Mouse (Mus musculus): Measurements from ENCODE around the gene Cda.

DNA sequence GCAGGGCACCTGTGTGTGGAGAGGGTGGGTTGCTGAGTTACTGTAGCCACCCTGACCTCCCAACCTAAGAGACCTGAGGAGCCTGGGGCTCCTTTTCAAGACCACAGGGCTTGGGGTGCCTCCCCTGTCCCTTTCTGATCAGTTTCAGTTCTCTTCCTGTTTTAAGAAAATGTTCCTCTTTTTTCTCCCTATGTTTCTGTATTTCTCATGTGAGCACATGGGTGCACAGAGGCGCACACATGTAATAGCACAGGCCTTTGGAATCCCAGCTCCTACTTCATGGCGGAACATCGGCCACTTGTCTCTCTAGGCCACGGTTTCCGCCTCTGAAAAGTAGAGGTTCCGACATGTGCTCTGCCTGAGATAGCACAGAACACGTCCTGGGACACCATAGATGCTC is 79.1 kb downstream of the Cda start:
- TF ChIP-seq POLR2A (IDR thresholded peaks at IDR 0.05; ENCODE audit: borderline replicate concordance, extremely low read depth, insufficient read depth, insufficient read length, poor library complexity, severe bottlenecking) = no peak
- no peak for TF ChIP-seq CTCF (IDR thresholded peaks at IDR 0.05; ENCODE audit: borderline replicate concordance, extremely low read depth, insufficient read depth, insufficient read length)

Measured in brain, embryonic 14.5 days (tissue).